Mouse (Mus musculus): ENCODE measurements at regions not wholly inside any gene's neighbourhood (a gene's known extent, or its start where the extent isn't known, plus 50 kb on each side); places are given as distances from the start of the nearest gene placed in this dataset.

DNA sequence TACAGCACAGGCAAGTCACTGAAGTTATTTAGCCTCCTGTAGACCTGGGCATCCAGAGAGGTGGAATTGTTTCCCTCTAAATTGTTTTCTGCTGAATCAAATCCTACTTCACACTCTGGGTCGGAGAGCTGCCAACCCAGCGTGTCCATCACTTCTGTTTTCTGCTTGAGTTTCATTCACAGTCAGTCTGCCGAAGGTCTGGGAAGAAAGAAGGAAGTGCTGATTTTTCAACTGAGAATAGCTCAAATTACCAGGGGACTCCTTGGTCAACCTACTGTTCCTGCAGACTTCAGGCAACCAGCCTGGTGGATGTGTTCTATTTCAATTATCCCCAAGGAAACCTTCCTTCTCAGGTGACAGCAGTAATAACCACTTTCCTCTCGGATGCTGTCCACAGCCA, 179.1 kb upstream of the Nckap5 start:
- DNase-seq = no peak

DNA sequence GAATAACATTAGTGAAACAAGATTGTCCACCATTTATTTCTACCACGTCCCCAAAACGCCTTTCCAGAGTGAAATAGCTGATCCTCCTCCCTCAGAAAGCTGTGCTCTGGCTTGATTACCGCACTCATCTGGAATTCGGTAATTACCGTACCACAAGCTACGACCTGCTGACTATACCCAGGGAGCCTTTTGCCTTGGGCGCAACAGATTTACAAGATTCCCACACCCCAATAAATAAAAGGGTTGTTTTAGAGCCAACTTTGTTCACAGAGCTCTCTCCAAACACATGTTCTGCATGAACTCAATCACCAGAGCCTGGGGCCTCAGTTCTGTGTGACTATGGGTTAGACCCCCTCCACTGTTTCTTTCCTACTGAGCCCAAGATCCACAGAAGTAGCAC, 171.1 kb upstream of the Nckap5 start:
- no peak for DNase-seq

DNA sequence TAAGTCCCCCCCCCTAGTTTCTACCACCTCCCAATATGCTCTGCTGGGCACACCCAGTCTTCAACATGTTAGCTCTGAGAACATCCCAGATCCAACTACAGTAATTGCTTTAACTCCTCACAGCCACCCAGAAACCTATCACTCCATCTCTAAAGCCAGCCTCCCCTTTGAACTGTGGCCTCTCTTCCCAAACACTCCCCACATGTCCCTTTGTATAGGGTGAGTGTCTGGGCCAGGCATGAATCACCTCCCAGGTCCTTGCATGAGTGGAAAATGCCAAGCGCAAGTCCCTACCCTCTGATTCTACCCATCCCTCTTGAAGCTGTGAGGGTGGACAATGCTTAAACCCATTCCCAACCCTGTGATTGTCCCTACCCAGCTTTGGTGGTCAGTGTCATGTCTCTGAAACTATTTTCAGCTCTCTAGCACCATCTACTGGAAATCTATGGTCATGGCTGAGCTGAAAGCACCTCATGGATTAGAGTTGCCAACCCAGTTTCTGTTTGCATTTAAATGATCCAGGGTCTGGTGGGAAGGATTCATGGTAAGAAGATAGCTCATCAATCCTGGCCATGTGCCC, 162.6 kb upstream of the Nckap5 start:
- no peak for DNase-seq

DNA sequence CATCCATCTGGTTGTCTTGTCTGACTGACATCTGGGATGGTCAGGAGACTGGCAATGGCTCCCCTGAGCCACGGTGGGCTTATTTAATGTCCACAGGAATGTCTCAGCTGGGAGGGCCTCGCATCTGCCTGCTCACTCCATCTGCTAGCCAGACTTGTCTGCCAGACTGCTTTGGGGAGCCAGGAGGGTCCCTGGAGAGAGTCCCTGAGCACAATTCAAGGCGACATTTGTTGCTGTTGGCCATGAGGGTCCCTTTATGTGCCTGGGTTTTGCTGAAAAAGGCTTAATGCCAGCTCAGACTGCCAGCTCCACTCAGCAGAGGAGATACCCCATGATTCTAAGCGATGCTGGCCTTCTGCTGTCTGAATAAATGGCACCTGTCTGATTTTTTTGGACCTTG, 161.8 kb upstream of the Nckap5 start:
- DNase-seq = no peak

DNA sequence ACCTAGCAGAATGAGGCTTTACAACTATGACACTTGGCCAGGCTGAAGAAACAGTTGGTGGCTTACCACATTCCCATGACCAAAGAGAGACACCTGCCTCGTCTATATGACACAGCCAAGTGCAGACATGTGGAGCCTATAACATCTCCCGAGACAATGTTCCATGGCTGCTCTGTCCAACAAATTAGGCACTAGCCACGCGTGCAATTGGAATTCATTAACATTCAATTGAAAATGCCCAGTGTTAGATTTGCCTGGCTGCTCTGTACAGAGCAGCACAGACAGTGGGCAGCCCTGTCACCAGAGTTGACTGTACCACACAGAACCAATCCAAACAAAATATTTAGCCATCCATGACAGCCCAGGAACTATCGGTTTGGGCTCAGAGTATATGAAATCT, 152.2 kb upstream of the Nckap5 start:
- no peak for DNase-seq

DNA sequence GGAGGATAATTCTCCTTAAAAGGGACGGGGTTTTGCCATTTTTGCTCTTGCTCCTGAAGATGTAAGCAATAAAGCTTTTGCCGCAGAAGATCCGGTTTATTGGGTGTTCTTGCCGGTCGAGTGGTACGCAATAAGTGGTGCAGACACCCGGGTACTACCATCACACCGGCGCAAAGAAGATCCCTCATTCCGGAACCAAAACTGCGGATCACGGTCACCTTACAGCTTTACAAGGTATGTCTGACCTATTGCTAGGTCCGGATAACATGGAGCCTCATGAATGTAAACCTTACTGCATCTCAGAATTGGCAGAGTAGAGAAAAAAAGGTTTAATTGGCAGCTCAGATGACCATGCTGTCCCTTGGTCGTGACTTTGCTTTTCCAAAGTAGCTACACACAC, 149.7 kb upstream of the Nckap5 start:
- no peak for DNase-seq

DNA sequence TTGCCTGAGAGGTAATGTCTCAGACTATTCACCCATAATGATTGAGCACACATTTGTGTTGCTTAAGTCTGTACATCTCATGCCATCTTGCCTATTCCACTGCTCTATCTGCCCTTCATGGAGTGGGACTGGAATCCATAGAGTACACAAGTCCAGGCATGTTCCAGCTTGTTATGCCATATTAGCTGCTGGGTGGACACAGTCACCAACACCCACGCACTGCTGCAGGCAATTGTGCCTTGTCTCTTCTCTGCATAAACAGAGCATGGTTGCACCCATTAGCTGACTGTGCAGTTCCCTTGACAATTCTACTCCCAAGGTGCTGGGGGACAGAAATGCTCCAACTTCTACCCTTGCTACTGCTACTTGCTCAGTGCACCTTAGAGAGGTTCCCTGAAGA, 143.3 kb upstream of the Nckap5 start:
- DNase-seq = no peak

DNA sequence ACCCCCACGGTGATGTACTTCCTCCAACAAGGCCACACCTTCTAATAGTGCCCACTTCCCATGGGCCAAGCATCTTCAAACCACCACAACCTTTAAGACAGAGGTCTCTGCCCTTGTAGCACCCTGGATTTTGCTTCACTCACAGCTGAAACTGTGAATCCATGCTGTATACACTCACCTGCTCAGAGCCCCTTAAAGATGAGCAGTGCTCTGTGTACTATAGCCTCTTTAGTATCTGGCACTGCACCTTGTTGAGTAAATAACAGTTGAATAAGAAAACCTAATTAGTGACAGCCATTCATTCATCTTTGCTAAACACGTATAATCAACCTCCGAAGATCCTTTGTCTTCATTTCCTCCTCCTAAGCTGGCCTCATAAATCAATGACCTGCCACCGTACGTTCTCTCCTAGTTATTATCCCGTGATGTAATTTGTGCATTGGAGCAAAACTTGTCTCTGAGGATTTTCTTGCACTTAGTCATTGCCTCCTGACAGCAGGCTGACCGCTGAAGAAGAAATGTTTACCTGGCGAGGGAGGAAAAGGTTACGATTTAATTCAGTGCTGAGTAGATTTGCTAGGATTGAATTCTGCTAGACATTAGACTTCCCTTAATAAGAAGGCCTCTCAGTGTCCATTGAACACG, 141.3 kb upstream of the Nckap5 start:
- DNase-seq = no peak

DNA sequence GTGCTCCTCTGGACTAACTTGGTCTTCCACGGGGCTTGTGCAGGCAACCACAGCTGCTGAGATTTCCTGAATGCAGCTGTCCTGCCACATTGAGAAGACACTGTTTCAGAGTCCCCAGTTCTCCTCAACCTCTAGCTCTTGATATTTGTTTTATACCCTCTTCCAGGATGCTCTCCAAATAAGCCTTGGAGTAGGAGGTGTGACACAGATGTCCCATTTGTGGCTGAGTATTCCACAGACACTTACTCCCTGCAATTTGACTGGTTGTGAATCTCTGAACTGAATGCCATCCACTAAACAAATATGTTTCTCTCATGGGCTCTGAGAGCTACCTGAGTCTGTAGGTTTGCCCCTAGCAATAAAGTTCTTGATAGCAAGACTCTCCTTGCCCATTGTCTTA, 140.5 kb upstream of the Nckap5 start:
- DNase-seq = no peak

DNA sequence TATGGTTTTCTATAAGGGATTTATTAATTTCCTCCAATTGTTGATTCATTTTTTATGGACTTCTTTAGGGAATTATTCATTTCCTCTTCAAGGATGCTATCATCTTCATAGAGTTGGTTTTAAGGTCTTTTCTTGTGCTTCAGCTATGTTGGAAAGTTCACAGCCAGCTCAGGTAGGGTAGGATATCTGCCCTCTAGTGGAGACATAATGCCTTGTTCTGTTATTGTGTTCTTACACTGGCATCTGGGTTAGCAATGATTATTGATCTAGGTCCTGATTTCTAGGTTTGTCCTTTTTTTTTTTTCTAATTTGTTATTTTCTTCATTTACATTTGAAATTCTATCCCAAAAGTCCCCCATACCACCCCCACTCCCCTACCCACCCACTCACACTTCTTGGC, 135.8 kb upstream of the Nckap5 start:
- no peak for DNase-seq

DNA sequence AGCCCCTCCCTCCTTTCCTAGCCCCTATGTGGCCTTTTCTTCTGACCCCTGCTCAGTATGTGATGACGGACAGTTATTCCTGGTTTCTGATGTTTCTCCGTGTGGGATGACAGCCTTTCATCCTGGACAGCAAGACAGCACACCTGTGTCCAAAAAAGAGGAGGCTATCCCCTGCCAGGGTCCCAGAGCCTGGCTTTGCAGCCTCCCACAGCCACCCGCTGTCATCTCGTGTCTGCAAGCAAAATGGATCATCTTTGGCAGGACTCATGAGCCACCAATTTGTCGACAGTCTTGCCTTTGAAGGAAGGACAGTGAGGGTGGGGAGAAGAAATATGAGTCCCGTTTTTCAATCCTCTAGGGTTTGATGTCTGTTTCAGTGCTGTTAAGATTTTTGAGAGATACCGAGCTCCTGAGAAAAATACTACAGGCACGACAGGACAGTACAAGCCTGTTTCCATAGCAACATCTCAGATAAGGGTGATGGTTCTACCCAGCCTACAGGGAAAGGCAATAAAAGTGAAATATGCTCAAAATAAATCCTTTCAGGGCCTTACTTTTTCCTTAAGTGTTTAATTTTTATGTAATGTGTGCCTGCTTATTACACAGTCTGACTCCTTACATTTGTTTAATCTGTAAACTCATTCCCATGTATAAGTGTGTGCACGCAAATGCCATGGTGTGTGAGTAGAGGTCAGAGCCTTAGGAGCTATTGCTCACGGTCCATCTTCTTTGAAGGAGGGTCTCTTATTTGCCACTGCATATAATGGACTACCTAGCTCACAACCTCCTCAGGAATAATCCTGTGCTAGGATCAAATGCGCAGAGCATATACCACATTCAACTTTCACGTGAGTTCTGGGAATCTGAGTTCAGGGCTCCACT, 125.5 kb upstream of the Nckap5 start:
- DNase-seq = no peak

DNA sequence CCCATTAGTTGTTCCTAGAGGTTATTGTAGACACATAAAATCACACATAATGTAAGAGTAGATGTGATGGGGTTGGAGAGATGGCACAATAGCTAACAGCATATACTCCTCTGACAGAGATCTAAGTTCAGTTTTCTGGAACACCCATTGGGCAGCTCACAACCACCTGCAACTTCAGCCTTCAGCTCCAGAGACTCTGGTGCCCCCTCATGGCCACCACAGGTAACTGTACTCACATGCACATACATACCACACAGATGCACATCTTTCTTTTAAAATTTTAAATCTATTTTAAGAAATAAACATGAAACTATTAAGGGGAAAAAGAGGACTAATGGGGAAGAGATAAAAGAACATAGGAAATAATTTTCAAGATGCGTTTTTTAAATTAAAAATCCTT, 117.3 kb upstream of the Nckap5 start:
- no peak for DNase-seq

DNA sequence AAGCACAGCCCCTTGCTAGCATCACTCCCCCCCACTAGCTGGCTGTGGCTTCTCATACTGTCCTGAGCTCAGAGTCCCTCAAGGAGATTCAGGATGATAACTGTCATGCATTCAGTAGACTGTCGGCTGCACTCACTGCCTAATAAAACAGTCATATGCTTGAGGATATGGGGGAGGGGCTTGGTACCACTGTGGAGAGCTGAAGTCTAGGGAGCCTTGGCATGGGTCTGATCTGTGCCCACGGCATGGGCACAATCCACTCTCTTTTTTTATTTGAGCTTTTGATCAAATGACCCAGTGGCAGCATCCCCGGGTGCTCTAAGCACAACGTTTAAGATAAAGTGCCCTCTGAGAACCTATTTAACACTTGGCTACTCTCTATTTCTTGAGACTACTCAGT, 102.1 kb upstream of the Nckap5 start:
- DNase-seq = no peak

DNA sequence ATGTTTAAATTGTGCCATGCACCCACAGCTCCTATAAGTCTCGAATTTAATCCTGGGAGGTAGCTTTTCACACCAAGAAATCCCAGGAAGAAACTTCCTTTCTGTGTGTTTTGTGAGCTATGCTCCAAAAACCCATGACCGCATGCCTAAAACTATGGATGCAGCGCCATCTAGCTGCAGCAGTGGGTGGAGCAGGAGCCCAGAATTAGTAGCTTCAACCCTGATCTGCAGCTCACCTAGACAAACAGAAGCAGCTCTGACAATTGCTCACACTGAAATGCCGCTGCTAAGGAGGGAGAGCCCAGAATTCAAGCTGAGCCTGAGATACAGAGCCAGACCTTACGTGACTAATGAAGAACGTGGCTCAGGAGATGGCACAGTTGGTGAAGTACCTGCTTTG, 101.2 kb upstream of the Nckap5 start:
- DNase-seq = peak; percentile 79

DNA sequence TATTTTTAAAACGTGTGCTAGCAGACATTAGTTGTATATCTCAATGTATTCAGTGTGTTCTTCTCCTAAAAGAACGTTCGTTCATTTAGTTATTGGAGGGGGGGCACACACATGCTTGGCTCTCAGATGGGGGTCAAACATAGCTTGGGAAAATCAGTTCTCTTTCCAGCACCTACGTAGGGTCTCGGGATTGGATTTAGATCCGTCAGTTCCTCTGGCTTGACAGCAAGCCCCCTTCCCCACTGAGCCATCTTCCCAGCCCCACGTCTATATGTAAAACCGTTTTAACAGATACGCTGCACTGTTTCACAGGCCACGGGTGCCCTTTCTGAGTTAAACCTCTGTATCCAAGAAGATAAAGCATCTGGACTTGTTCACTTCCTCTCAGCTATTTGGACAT, 100.5 kb upstream of the Nckap5 start:
- no peak for DNase-seq

DNA sequence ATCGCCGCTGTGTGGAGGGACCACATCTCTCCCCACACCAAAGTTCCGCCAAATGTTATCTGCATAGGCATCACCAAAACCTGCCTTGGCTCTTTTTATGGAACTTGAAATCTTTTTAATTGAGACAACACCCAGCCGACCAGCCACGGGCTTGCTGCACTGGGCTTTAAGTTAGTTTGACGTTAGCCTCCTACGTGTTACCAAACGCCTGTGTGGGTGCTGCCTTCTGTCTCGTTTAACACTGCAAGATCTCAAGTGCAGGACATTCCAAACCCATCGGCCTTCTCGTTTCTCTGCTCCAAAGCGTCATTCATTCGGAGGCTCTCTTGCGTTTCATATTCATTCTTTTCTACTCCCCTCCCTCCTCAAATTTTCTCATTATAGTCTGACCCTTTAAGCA, 100.0 kb upstream of the Nckap5 start:
- no peak for DNase-seq

DNA sequence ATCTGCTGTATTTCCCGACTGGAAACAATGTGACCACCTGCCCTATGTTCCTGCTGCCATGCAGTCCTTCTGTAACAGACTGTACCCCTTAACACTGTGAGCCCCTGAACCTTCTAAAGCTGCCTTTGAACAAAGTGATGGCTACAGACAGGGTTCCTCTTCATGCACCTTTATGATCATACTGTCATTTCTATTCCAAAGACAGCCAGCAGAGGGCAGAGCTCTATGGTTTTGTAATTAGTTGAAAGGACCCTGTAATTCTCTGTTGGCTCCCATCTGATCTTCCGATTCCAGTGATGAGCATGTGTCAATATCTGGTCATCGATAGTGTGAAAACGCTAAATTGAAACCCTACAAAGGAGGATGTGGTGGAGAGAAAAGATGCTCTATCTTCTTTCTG, 99.1 kb upstream of the Nckap5 start:
- no peak for DNase-seq

DNA sequence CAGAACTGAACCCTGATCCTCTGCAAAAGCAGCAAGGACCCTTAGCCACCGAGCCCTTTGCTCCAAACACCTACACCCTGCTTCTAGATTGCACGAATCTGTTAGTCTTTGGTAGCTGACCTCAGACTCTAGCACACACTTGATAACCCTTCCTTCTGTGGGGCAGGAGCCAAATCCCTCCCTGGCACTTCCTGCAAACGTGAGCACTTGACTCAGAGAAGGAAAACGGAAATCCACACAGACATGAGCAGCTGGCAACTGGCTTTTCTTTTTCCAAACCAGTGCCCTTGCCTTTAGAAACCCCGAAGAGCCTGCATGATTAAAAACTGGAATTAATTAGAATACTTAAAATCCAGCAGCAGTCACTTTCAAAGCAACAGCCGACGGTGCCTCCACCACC, 97.6 kb upstream of the Nckap5 start:
- DNase-seq = no peak

DNA sequence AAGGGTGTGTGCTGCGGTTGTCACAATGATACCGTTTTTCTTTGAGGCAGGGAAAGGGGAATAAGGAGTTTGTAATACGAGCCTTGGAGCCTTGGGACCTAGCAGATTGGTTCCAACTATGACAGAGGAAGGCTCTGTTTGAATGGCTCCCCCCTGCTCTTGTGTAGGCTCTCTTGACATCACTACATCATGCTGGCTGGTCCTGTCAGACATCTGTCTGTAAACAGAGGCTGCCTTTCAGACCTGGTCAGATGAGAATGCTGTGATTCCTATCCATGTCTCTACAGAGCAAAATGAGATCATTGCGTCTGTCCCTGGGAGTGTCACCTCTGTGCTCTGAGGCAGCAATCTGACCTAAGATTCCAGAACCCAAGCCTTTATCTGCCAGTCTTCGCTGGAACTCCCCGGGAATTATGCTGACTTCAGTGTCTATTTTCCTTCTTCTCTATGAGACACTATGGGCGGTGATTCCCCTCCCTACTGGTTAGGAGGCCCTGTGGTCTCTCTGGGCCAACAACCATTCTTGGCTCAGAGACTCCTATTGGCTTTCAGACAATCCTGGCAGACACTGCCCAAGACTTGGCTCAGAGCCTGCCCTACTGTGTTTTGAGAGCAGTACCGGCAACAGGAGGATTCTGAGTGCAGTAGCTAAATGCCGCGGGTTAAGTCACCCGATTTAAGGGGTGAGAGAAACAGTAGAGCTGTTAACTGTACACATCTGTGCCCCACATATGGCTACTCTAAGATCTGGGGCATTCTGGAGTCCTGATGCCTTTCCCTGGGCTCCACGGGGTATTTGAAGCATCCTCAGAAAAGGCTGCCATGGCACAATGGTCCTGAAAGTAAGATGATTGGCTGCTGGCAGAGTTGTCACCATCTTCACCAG, 94.8 kb upstream of the Nckap5 start:
- peak; percentile 78 for DNase-seq

DNA sequence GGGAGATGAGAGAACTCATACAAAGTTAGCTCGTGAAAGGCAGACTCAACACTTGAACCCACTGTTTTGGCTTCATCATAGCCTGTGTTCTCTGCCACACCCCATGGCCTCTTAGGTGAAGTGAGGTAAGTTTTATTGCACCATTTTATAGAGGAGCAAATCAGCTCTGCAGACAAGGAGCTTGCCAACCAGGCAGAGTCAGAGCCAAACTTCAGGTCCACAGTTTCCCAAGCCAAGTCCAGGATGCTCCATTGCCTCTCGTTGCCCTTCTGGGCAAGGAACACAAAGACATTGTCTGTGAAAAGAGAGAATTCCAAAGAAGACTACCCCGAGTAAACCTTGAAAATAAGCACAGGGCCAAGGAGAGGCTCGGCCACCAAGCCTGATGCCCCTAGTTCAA, 93.4 kb upstream of the Nckap5 start:
- no peak for DNase-seq

DNA sequence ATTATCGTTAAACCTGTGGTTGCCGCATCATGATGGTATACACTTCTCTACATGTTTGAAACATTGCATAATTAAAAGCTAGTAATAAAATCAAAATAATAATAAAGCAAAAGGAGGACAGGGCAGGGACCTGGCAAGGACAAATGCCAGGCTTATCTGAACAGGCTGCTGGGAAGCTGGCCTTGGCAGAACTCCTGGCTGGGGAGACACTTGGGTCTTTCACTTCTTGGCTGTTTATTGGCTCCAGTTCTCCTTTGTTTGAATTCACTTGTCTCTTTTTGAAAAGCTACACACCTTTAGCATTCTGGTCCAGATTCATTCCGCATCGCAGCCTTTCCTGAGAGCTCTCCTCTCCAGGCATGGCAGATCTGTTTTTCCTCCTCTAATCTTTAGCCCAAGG, 91.6 kb upstream of the Nckap5 start:
- peak; percentile 28 for DNase-seq

DNA sequence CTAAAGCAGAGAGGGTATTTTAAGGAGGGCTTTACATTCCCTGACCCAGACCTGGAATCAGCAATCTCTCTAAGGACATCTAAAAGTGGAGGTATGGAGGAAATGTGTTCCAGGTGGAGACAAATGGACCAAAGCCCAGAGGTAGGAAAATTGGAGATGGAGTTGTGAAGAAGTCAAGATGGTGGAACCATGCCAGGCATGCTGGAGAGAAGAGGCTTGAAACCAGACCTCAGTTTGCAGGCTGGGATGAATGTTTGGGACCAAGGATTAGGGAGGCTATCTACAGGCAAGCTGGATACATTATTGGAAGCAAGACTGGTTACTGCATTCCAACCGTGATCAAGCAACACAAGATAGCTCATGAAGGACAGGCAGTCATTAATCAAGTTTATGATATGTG, 88.3 kb upstream of the Nckap5 start:
- DNase-seq = no peak

DNA sequence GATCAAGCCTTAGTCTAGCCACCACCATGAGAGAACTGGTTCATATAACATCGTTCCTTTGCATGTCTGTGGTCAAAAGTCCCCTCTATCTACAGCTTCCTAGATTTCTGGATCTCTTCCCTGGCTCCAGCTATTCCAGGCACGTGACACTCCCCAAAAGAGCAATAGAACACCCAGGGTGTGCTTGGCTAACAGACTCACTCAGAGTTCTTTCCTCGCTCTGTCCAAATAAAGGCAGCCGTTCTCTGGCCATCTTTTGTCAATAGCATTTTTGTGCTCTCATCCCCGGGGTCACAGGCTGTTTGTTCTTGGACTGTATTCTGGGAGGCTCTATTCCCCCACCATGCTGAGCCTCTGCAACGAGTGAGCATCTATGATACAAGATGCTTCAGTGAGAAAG, 87.3 kb upstream of the Nckap5 start:
- no peak for DNase-seq
